Mouse (Mus musculus): ENCODE measurements around the gene Rcc1.

The Rcc1 gene

DNA sequence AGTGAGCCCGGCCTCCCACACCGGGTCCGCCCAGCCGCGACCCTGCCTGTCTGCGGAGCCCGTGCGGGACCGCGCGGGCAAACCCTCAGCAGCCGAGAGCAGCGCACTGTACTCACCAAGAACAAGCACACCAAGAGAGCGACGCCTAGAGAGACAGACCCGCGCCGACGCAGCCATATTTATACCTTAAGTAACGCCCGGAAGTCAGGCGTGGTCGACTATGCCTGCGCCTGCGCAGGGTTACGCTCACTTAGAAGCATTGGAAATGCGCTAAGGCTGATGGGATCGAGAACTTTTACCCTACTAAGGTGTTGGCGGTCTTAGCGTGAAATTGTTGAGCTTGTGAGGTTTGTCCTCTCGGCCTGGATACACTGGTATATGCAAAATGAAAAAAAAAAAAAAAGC, at the start of gene Rcc1:
Gene Rcc1, minus strand, starts transcription at position 125 of the 405 bp plus-strand sequence.
- DNase-seq, result peak; percentile 86 to 87

DNA sequence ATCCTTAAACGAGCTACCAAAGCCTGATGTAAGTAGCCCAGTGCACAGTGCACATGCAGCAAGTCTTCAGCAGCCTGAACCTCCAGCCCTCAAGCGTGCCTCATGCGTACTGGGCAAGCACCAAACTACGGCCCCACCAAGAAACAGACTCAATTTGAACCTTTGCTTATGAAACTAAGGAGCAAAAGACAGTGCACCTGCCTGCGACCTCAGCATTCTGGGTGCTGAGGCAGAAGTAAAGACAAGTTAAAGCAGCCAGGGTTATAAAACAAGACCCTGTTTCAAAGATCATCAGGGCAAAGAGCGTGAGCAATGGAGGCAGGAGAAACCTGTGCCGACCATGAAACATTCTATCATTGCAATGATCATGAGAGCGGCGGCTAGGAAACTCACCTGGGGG, 47.6 kb upstream of the Rcc1 start:
- DNase-seq, result no peak

DNA sequence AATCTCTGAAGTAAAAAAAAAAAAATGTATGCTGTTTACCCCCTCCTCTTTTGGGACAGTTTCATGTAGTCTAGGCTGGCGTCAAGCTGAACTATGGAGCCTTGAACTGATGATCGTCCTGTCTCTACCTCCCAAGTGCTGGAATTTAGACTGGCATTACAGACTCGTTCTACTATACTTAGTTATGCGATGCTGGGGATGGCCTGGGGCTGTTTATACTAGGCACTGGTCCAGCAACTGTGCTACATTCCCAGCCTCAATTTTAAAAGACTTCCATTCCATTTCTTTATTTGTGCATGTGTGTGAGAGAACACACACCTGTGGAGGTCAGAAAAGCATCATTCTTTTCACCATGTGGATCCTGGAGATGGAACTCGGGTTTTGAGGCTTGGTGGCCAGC, 45.5 kb upstream of the Rcc1 start:
- DNase-seq, result no peak

DNA sequence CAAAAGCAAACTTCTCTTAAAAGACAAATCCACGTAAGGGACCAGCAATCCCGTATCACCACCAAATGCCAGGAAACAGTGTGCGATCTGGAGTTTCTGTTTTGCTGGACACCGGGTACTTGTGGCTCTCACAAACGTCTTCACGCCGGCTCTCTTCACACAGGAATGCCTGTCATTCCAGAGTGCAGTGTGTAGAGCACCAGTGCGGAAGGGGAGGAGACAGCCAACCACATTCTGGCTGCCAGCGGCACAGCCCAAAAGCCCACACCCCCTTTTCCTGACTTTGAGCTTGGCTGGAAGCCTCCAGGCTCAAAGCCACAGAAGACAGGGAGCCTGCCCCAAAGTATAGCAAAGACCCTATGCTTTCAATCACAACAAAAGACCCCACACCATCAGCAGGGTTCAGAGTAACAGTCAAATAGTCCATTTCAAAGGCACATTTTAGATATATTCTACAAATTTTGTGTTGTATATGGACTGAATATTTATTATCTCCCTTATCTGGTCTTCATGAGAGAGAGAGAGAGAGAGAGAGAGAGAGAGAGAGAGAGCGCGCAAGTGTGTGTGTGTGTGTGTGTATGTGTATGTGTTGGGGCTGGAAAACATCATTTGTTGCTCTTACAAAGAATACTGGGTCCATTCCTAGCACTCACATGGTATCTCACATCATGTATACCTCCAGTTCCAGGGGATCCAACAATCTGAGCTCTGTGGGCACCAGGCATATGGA, 44.8 kb upstream of the Rcc1 start:
- DNase-seq, result peak in 1 of 2 experiments; percentile 6

DNA sequence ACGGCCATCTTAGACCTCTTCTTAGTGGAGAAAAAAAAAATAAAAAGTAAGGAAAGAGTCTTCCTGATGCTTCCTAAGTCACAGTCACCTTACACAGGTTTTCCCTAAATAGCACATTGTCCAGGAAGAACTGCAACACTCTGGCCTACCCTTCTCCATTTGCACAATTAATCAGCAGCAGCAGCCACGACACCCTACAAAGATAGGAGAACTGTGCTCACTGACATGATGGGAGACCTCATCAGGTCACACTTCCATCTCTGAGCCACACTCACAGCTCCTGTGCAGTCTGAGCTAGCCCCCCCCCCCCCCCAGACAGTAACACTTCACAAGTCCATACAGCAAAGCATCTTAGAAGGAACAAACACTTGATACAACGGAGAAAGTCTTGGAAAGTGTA, 43.7 kb upstream of the Rcc1 start:
- no peak for DNase-seq

GRCm38 (mm10) chr4:132396251-132396650, 42.8 kb upstream of the Rcc1 start:
- no peak for DNase-seq

DNA sequence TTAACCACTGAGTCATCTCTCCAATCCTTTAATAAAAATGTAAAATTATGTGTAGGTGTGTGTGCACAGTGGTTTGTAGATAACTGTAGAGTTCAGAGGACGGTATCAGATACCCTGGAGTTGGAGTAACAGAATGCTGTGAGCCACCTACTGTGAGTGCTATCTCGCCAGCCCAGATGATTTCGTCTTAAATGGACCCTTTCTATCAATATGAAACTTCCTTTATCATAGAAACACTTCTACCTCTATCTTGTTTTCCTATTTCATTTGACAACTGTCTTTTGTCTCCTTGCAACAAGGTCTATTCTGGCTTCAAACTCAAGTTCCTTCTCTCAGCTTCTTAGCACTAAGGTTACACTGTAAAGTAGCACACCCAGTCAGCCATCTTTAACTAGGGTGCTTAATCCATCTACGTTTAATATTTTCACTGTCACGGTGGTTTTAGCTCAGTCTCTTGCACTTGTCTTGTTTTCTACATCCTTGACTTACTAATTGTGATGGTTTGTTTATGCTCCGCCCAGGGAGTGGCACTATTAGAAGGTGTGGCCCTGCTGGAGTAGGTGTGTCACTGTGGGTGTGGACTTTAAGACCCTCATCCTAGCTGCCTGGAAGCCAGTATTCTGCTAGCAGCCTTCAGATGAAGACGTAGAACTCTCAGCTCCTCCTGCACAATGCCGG, 37.8 kb upstream of the Rcc1 start:
- no peak for DNase-seq

DNA sequence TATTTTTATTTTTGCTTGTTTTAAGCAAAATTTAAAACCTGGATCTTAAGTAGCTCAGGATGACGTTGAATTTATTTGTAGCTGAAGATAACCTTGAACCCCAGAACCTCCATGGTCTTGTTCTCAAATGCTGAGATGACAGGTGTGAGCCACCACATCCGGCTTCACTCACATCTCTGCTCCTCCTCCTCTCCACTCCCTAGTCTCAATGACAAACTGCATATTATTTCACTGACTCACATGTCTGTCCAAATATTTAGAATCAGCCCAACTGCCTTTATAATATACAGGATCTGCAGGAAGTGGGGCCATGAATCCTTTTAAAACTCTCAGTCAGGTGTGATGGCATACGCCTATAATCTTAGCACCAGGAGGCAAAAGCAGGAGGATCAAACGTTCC, 35.9 kb upstream of the Rcc1 start:
- no peak for DNase-seq

DNA sequence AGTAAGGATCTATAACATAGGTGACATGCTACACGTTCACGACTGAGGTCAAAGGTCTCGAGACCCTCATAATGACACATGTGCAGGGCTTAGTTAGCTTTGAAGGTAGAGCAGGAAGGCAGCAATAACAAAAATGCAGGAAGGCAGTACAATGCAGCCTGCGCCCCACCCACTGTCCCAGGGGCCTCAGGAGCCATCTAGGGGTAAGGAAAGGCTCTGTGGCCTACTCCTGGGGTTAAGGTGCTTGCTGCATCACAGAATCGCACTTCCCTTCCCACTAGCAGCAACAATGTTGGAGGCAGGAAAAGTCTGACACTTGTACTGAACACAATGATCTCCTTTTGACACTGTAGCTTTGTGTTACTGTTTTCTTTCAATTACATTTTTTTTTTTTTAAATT, 34.2 kb upstream of the Rcc1 start:
- DNase-seq, result no peak

DNA sequence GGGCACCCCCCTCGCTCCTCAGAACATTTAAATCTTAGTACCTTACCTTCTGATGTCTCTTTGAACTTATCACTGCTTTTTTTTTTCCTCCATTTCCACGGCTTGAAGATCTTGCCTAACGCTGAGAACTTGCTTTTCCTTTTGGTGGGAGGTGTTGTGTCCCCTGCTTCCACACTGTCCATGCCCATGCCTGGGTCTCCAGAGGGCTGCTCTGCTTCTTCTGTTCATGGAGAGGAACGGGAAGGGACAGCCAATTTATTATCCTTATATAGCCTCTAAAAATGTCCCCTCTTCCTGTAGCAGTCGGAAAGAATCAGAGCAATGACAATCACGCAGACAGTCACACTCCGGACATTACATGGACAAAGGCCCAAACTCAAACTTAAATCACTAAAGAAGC, 33.4 kb upstream of the Rcc1 start:
- no peak for DNase-seq

DNA sequence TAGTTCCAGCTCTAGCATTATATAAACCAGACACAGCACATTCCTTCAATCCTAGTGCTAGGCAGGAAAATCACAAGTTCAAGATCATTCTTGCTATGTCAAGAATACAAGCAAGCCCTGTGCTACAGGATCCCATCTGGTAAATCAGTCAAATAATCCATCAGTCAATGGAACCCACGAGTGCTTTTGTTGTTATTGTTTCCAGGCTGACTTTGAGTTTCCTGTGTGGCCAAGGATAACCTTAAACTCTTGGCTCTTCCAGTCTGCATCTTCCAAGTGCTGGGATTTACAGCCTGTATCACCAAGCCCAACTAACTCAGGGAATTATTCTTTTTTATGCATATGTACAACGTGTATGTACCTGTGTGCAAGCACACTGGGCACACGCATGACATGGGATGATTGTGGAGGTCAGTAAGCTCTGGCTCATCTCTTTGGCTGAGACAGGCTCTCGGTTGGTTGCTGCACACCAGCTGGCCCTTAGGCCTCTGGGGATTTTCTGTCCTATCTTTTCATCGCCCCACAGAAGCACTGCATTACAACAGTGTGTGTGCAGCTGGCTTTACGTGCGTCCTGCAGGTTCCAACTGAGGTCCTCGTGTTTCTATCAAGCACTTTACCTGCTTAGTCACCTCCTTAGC, 32.5 kb upstream of the Rcc1 start:
- DNase-seq, result no peak

DNA sequence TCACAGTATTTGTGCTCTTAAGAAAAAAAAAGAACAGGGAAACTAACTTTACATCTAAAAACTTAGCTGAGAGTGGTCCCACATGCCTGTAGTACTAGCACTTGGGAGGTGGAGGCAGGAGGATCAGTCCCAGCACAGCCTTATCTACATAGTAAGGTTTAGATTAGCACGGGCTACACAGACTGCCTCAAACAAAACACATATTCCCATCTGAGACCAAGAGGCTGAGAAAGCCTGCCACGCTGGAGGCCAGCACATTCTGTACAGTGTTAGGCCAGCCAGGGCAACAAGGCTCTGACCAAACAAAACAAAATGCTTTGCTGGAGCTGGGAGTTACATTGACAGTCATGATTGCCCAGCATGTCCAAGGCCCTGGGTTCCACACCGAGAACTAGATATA, 30.1 kb upstream of the Rcc1 start:
- DNase-seq, result no peak

GRCm38 (mm10) chr4:132382296-132382695, 28.9 kb upstream of the Rcc1 start:
- DNase-seq, result no peak

GRCm38 (mm10) chr4:132380965-132381616, 27.7 kb upstream of the Rcc1 start:
- DNase-seq, result no peak

- DNase-seq, result no peak
These were observed 20.4 kb upstream of the Rcc1 start for GRCm38 (mm10) chr4:132373820-132374219.

DNA sequence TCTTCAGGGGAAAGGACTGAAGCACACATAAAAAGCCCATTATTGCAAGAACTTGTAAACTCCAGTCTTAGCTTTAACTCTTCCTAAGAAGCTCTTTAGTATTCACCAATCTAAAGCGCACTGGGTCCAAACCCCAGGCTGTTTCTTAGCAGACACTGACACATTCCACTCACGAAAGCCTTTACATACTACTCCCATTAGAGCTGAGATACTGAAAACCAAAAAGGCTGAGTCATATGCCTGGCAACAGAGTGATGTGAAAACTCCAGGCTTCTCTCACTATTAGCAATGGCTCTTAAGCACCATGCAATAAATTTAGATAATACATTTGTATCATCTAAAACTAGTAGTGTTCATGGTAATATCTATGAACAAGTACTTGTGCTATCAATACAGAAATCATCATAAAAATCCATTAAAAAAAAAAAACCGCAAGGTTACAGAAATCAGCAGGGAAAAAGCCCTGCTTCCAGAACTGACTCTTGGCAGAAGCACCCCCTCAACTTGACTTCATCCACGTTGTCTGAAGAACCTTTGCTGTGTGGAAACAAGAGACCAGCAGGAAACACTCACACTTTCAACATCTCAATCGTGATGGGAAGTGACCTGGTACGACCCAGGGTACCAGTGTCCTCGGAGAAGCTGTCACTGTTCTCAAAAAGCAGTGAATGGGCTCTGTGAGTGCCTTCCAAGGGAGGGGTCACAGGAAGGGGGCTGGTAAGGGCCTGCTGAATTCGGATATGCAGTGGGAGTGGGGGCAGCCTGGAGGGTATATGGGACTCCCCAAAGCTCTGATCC, 16.7 kb upstream of the Rcc1 start:
- DNase-seq, result no peak

DNA sequence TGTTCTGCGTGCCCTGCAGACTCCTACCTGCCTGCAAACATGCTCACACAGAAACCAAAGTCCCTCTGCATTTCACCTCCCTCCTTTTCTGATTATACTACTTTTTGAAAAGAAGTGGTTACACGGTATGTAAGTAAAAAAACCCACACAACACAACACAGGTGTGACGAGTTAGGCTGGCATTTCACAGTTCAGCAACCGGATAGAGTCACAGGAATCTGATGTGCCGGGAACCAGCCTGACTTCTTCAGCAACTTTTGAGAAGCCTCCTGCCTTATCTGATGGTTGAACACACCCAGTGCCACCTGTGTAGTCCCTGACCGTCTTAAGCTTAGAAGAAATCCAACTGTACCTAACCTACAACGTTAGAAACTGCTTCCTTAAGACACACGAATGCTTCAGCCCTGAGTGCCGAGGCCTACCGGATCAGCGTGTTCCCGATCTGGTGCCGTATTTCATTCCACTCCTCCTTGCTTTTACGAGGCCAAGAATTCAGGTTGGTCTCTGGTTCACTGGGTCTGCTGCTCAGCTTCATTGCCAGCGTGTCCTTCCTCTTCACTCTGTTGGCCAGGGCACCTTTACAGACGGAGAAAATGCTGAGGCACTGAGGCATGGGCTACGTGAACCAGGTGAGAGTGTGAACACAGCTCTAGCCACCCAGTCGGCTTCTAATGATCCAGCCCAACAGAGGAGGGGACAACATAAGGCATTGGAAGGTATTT, 14.2 kb upstream of the Rcc1 start:
- DNase-seq, result no peak

DNA sequence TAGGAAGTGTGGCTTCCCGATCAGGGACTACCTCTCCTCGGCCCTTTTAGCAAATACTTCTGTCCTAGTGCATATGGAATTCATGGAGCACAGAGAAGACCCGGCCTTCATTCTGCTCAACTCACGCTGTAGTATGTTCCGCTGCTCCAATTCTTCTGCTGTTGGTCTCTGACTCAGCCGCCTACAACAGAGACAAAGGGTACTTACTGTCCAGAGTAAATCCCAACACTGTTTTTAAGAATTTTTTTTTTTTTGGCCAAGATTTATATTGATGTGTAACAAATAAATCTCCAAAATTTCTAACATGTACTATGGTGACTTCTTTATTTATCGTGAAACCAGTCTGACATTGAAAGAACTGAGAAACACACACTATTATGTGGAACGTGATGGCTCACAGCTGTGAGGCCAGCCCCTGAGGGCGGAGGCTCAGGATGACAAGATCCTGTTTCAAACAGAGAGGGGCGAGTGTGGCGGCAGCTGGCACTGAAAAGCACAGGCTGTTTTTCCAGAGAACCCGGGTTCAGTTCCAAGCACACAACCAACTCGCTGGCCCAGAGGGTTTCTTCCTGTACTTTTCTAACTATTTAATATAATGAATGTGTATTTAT, 12.2 kb upstream of the Rcc1 start:
- no peak for DNase-seq

GRCm38 (mm10) chr4:132363487-132363886, 10.1 kb upstream of the Rcc1 start:
- DNase-seq, result no peak

GRCm38 (mm10) chr4:132359510-132359909, 6.1 kb upstream of the Rcc1 start:
- DNase-seq, result no peak

GRCm38 (mm10) chr4:132356170-132356569, 2.8 kb upstream of the Rcc1 start:
- peak; percentile 39 to 53 for DNase-seq

GRCm38 (mm10) chr4:132355403-132355802, 2.0 kb upstream of the Rcc1 start:
- DNase-seq, result no peak

All from spleen, adult 18-20 months (tissue).